Mouse (Mus musculus) heart, postnatal 25 days (tissue): ENCODE results near the gene Il1rap. TPM values are rescaled to one million over a fixed set of nuclear protein-coding genes. Genes with fewer than 3 reads are reported as not detected.

Source experiments
- DNase-seq: peaks from one replicate; pipeline ENCODE4 v3.0.0; 2022; ENCODE audit warnings: low spot score
- intact Hi-C: fragments of 180-260 bp; cut with DNase I; formaldehyde crosslinking; loops from one replicate; pipeline ENCODE4 v1.15.1; 2025
- total RNA-seq, 2 experiments: library from RNA; stranded (reverse); gene quantifications; 2 replicates each; pipeline ENCODE4 v1.2.3; 2021

The Il1rap gene
- total RNA-seq, 2 experiments from 2014 or later: 3.6 to 4.0 TPM

GRCm38 (mm10) chr16:26713538-26714316, 132.2 kb downstream of the Il1rap start:
- DNase-seq: no peak
- intact Hi-C loops: no loop called here

DNA sequence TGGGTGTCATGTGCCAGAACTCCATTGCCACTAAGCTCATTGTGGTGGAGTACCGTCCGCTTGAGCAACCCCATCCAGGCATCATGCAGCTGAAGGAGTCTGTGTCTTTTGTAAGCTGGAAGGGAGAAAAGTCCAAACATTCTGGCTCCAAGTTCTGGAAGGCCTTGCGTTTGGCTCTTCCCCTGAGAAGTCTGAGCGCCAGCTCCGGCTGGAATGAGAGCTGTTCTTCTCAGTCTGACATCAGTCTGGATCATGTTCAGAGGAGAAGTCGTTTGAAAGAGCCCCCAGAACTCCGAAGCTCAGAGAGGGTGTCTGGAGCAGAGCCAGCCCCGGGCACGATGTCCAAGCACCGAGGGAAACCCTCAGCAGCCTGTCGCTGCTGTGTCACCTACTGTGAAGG, 141.0 kb downstream of the Il1rap start:
- intact Hi-C loops: no loop called here
- peak; percentile 28 for DNase-seq

DNA sequence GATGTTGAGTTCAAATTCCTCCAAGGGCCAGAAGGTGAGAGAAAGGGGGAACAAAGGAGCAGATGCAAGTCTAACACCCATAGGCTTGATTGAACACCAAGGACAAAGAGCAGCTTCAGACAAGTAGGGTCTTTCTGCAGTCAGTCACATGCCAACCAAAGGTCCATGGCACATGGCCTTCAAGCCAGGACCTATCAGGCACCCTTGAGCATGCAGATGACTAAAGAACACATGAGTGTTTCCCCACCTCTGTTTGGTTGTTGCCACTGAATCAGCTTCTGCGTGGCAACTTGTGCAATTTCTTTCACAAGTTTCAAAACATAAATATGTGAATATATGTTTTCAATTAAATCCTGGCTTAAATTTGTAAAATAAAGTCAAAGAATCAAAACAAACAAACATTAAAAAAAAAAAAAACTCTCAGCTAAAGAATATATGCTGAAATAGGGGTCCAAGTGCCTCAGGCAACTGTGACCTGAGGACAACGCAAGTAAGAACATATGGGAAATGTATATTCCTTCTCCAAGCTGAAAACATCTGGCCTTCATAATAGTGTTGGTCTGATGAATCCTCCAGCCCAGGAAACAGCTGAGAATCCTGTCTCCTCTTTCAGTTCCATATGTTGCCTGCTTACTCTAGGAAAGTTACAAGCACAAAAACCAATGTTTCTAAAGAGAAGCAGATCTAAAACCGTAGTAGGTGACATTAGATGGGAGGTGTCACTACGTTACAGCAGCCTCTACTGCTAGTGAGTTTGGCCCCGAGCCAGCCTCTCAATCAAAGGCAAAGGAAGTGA, 142.6 kb downstream of the Il1rap start:
- no peak for DNase-seq
- intact Hi-C loops: no loop called here

DNA sequence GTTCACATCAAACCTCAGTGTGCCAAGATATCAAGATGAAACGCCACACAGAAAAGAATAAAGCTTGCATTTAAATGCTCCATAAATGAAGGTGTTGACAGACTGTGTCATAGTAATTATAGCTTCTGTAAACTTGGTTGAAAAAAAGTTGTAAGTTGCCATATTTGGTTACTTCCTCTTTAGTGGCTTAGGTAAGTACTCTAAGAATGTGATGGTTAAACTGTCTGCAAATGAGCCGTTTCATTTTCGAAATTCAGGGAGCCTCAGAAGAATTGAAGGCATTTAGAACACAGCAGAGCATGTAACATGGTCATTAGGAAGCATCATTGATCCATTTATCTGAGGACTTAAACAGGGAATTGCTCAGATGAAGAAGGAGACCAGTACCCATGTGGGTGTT, 146.6 kb downstream of the Il1rap start:
- no peak for DNase-seq
- intact Hi-C loops: no loop called here

DNA sequence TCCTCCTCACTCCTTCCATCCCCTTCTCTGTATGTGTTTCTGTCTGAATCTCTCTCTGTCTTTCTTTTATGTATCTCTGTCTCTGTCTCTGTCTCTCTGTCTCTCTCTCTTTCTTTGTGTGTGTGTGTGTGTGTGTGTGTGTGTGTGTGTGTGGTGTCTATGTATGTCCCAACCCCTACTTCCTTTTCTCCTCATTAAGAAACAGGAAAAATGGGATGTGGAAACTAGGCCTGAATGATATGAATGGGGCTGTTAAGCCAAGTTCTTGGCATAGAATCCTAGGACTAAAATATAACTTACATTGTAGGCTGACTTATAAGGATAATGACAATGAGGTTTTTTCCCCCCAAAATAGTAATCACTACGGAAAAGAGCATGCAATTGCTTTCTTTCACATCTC, 149.4 kb downstream of the Il1rap start:
- intact Hi-C loops: no loop called here

DNA sequence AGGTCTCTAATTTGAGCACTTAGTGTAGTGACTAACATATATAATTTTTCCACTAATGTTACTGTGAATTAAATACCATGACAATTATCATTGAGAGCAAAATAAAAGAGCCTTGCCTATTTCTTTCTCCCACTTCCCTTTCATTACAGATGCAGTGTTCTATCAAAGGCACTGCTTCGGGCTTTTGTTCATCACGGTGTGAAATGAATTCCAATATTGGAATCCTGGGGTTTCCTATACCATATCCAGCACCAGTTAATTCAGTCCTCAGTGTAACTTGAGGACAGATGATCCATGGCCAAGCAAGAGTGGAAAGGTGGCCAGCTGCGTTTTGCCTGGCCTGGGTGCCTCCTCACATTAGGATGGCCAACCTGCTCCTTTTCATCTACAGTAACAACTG, 151.1 kb downstream of the Il1rap start:
- intact Hi-C loops: no loop called here

More for the DNA sequence above, 149.4 kb downstream of the Il1rap start:
- no peak for DNase-seq

GRCm38 (mm10) chr16:26755381-26756155, 174.1 kb downstream of the Il1rap start:
- no peak for DNase-seq
- intact Hi-C loops: no loop called here

More for the DNA sequence above, 151.1 kb downstream of the Il1rap start:
- no peak for DNase-seq

GRCm38 (mm10) chr16:26775976-26776375, 194.5 kb downstream of the Il1rap start:
- no peak for DNase-seq
- intact Hi-C loops: no loop called here

DNA sequence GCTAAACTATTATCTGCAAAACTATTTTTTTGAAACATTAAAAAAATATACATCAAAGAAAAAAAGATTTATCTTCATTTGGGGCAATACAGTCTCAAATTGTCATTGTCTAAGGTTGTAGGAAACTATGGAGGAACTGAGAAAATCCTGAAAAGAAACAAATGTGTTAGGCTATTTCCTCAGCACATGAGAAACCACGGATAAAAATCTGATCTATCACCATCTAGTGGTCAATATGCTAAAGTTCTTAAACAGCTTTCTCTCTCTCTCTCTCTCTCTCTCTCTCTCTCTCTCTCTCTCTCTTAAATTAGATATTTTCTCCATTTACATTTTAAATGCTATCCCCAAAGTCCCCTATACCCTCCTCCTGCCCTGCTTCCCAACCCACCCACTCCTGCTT, 195.6 kb downstream of the Il1rap start:
- intact Hi-C loops: no loop called here

More for the DNA sequence above, 195.6 kb downstream of the Il1rap start:
- no peak for DNase-seq

Other genes starting within 250 kb of the Il1rap start
- under 1 TPM; 0.42 to 0.53 TPM for gene Cldn1, start 209.9 kb upstream of the Il1rap start, total RNA-seq
- gene Cldn16, start 118.6 kb upstream of the Il1rap start, total RNA-seq: not detected
- not detected for gene Tmem207, start 54.9 kb upstream of the Il1rap start, total RNA-seq